Mouse (Mus musculus) mouse embryonic stem cell (cell line): ENCODE measurements around the gene 9030624G23Rik.
"Not testable (repeated sequence)": the region's sequence is repeated elsewhere in the genome, so short reads cannot be mapped to it uniquely, and the experiment has no call there.

ENCODE experiments used
- in situ Hi-C, 2 experiments: fragments of 300-500 bp; cut with MboI; formaldehyde crosslinking; loops; 1 replicate in 1 of 2; 3 replicates in 1 of 2; pipeline ENCODE4 v1.14.3; 2019 to 2020; ENCODE audit warnings: low sequenced_read_pairs in 2 of 2, low pct_unique_long_range_greater_than_20kb in 1 of 2, mixed read lengths in 1 of 2; ENCODE audit not compliant: unreplicated experiment in 1 of 2

9030624G23Rik gene

DNA sequence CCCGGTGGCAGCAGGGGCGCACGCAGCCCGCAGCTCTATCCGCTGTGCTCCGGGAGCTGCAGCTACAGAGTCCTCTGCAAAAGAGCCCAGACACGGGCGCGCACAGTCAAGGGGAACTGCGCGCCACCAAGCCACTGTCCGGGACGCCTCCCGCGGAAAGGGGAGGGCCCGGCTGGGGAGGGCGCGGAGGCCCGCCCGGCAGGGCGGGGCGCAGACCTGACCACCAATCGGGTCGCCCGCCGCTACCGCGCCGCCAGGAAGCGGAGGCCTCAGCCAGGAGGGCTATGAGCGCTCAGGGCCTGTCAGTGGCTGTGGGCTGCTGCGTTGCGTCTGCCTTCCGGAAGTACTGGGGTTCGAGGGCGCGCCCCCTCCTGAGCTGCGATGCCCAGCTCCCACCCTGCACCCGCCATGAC lies at the start of gene 9030624G23Rik:
Gene 9030624G23Rik (minus strand): TSS at position 139 of the 413 bp plus-strand sequence.
- in situ Hi-C loops: not testable (repeated sequence)

DNA sequence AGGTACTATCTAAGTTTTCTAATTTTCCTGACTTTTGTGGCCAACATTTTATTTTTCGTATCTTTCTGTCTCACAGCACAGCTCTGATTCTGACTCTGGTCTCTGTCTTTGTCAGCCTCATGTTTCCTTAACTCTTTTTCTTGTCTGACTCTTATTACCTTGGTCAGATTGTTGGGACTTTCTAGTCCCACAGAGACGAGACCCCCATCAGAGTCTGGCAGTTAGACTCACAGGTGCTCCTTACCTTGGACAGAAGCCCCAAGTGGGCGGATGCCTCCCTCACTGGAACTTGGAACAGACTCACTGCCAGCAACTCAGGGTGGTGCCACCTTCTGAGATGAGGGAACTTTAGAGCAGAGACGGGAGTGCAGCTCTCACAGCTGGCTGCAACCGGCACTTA lies 13.9 kb downstream of the 9030624G23Rik start:
- in situ Hi-C loops: not testable (repeated sequence)
